Mouse (Mus musculus): ENCODE measurements at regions not wholly inside any gene's neighbourhood (a gene's known extent, or its start where the extent isn't known, plus 50 kb on each side); places are given as distances from the start of the nearest gene placed in this dataset.
A peak's percentile ranks its signal among the peaks of the same experiment; 100 is the strongest.

DNA sequence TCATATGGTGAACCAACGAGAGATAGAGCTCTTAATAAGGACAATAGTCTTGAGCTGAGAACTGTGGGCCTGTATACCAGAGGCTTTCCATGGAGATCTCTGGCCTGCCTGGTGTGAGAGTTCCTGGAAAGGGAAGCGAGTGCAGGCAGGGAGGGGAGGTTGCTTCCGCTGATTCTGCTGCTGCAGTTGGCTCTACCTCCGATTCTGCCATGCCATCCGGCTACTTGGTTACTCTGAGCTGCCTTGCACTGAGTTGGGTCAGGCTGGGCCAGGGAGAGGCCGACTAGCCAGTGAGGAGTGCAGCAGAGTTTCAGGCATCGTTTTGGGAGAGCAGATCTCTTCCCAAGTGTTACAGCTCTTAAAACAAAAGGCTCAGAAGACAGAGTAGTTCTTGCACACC lies 285.2 kb downstream of the Dhx35 start:
- H3K9me3 ChIP-seq (ENCODE audit: low read length): no peaks in the 10 kb centered on the region
- no peak overlapping the region for H3K27ac ChIP-seq (ENCODE audit: low read depth, low read length)
- WGBS: 84% methylated on average over 7 of the region's 7 CpGs
- TF ChIP-seq CTCF (IDR thresholded peaks at IDR 0.05): no peak
- H3K4me2 ChIP-seq (ENCODE audit: low read depth, low read length, poor library complexity, severe bottlenecking): no peak overlapping the region
- H3K4me3 ChIP-seq (ENCODE audit: low read depth, low read length): no peak overlapping the region
- H3K27me3 ChIP-seq (ENCODE audit: insufficient read depth, low read length): no peaks in the 10 kb centered on the region; the same call in 1 of the 2 replicates
- no peaks in the 10 kb centered on the region for H3K36me3 ChIP-seq (ENCODE audit: insufficient read depth, low read length)
- H3K9ac ChIP-seq (replicated peaks; ENCODE audit: low read length, poor library complexity, severe bottlenecking): no peak overlapping the region
- no peaks in the 10 kb centered on the region for H3K4me1 ChIP-seq (ENCODE audit: insufficient read depth, low read length)
- DNase-seq (ENCODE audit: low spot score): no peak
- ATAC-seq (ENCODE audit: low FRiP score): no peak

DNA sequence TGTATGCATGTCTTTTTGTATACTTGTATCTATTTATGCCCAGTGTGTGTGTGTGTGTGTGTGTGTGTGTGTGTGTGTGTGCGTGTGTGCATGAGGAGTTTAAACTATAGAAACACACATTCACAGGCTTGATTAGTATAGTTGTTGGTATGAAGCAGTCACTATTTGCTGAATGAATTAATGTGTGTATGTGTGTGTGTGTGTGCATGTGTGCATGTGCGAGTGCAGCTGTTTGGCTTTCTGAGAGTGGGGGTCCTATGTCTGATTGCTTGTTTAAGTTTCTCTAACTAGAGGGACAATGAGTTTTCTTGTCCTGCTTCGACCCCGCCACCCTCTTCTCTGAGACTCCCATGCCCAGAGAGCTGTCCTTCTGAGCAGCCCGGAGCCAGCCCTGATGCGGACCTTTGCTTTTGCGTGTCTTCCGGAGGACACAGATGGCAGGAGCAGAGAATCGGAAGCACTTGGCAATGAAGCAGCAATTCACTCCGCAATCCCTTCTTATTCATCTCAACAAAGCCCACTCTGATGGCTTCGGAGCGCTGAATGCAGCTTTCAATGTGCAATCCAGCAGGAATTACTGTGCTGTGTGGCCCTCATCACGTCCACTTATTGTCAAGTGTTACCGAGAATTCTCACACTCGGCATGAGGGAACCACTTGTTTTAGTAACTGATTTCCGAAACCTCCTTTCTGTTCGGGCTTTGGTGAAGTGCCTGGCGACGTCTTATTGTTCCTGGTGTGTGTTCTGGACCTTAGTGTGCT lies 286.4 kb downstream of the Dhx35 start:
- ATAC-seq (ENCODE audit: low FRiP score) (no peak), DNase-seq (ENCODE audit: low spot score) (peak; percentile 59)
- no peaks in the 10 kb centered on the region for H3K36me3 ChIP-seq (ENCODE audit: insufficient read depth, low read length)
- no peaks in the 10 kb centered on the region for H3K4me1 ChIP-seq (ENCODE audit: insufficient read depth, low read length)
- no peak overlapping the region for H3K4me3 ChIP-seq (ENCODE audit: low read depth, low read length)
- H3K27ac ChIP-seq (ENCODE audit: low read depth, low read length): no peak overlapping the region
- TF ChIP-seq CTCF (IDR thresholded peaks at IDR 0.05): no peak
- H3K9ac ChIP-seq (replicated peaks; ENCODE audit: low read length, poor library complexity, severe bottlenecking): no peak overlapping the region
- WGBS: 53% methylated on average over 19 of the region's 19 CpGs
- H3K4me2 ChIP-seq (ENCODE audit: low read depth, low read length, poor library complexity, severe bottlenecking): no peak overlapping the region
- no peaks in the 10 kb centered on the region; the same call in 1 of the 2 replicates for H3K27me3 ChIP-seq (ENCODE audit: insufficient read depth, low read length)
- H3K9me3 ChIP-seq (ENCODE audit: low read length): no peaks in the 10 kb centered on the region

DNA sequence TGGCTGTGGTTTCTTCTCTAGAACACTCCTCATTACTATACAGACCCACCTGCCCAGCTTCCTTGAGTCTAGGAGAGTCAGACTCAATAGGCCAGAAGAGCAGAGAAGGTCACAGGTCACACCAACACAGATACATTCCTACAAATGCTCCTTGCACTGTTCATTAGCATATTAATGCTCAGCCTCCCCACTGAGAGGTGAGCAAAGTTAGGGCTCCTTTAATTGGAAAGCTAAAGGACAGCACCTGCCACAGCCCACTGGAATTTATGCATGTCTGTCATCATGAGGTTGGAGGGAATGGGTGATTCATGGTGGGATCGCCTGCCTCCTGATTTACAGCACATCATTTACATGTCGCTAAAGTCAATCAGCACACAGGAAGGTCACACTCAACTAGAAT lies 292.2 kb downstream of the Dhx35 start:
- H3K4me3 ChIP-seq (ENCODE audit: low read depth, low read length): no peak overlapping the region
- WGBS: 75% methylated on average over 2 of the region's 2 CpGs
- H3K9me3 ChIP-seq (ENCODE audit: low read length): no peaks in the 10 kb centered on the region
- H3K27ac ChIP-seq (ENCODE audit: low read depth, low read length): no peak overlapping the region
- H3K4me1 ChIP-seq (ENCODE audit: insufficient read depth, low read length): no peaks in the 10 kb centered on the region
- H3K4me2 ChIP-seq (ENCODE audit: low read depth, low read length, poor library complexity, severe bottlenecking): no peak overlapping the region
- no peaks in the 10 kb centered on the region for H3K27me3 ChIP-seq (ENCODE audit: insufficient read depth, low read length)
- DNase-seq (ENCODE audit: low spot score) (no peak), ATAC-seq (ENCODE audit: low FRiP score) (no peak)
- no peak for TF ChIP-seq CTCF (IDR thresholded peaks at IDR 0.05)
- no peak overlapping the region for H3K9ac ChIP-seq (replicated peaks; ENCODE audit: low read length, poor library complexity, severe bottlenecking)
- H3K36me3 ChIP-seq (ENCODE audit: insufficient read depth, low read length): no peaks in the 10 kb centered on the region

DNA sequence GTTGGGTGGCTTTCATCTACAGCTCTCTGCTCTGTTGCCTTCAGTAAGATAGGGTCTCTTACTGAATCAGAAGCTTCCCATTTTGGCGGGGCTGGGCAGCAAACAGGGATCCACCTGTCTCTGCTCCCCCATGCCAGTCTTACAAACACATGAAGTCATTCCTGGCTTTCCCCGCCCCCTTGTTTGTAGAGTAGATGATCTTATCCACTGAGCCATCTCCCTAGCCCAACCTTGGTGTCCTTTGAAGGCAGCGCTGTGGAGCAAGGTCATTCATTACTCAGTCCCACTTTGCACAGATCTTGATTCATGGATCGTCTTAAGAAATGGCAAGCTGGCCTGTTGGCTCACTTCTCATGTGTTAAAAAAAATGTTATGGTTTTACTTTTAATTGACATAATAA lies 293.6 kb downstream of the Dhx35 start:
- no peaks in the 10 kb centered on the region for H3K9me3 ChIP-seq (ENCODE audit: low read length)
- no peaks in the 10 kb centered on the region for H3K27me3 ChIP-seq (ENCODE audit: insufficient read depth, low read length)
- H3K27ac ChIP-seq (ENCODE audit: low read depth, low read length): no peak overlapping the region
- H3K4me2 ChIP-seq (ENCODE audit: low read depth, low read length, poor library complexity, severe bottlenecking): no peak overlapping the region
- ATAC-seq (ENCODE audit: low FRiP score): no peak
- no peaks in the 10 kb centered on the region for H3K4me1 ChIP-seq (ENCODE audit: insufficient read depth, low read length)
- H3K9ac ChIP-seq (replicated peaks; ENCODE audit: low read length, poor library complexity, severe bottlenecking): no peak overlapping the region
- 95% methylated on average over 4 of the region's 4 CpGs for WGBS
- no peak for TF ChIP-seq CTCF (IDR thresholded peaks at IDR 0.05)
- no peak for DNase-seq (ENCODE audit: low spot score)
- no peaks in the 10 kb centered on the region for H3K36me3 ChIP-seq (ENCODE audit: insufficient read depth, low read length)
- no peak overlapping the region for H3K4me3 ChIP-seq (ENCODE audit: low read depth, low read length)

DNA sequence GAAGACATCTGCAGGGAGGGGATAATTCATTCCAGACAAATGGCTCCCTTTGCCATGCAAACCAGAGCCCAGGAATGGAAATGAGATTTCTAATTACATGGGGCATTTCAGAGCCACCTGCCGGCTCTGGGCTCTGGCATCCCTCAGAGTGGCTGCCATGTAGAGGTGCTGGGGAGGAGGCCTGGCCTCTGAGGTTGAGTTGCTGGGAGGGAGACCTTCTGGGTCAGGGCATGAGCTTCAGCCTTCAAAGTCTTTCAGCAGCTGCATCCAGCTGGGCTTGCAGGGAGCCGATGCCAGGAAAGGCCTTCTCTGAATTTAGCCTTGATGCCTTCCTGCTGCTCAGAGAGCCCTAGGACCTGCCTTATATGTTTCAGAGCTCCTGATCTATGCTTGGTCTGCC lies 302.1 kb downstream of the Dhx35 start:
- ATAC-seq (ENCODE audit: low FRiP score) (no peak), DNase-seq (ENCODE audit: low spot score) (no peak)
- TF ChIP-seq CTCF (IDR thresholded peaks at IDR 0.05): no peak
- 53% methylated on average over 2 of the region's 2 CpGs for WGBS
- H3K9ac ChIP-seq (replicated peaks; ENCODE audit: low read length, poor library complexity, severe bottlenecking): no peak overlapping the region
- H3K27me3 ChIP-seq (ENCODE audit: insufficient read depth, low read length): no peaks in the 10 kb centered on the region
- no peak overlapping the region for H3K4me2 ChIP-seq (ENCODE audit: low read depth, low read length, poor library complexity, severe bottlenecking)
- no peak overlapping the region for H3K27ac ChIP-seq (ENCODE audit: low read depth, low read length)
- H3K4me1 ChIP-seq (ENCODE audit: insufficient read depth, low read length): no peaks in the 10 kb centered on the region
- H3K9me3 ChIP-seq (ENCODE audit: low read length): no peaks in the 10 kb centered on the region
- H3K36me3 ChIP-seq (ENCODE audit: insufficient read depth, low read length): no peaks in the 10 kb centered on the region
- H3K4me3 ChIP-seq (ENCODE audit: low read depth, low read length): no peak overlapping the region

DNA sequence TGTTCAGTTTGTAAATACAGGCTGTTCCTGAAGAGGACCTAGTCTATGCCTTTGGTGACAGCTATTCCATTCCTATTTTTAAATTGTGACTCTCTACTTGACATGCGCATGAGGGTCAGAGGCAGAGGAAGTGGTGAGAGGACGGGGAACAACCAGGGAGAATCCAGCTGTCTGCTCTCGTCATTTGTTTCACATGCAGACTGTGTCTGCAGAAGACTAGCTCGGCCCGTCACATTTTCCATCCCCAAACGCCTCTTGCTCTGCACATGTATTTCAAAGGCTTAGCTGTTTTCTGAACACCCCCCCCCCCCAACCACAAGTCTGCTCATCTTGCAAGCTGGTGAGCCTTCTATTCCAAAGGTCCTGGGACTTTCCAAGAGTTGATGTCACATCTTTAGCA lies 339.4 kb downstream of the Dhx35 start:
- TF ChIP-seq CTCF (IDR thresholded peaks at IDR 0.05): no peak
- no peaks in the 10 kb centered on the region for H3K4me1 ChIP-seq (ENCODE audit: insufficient read depth, low read length)
- H3K9me3 ChIP-seq (ENCODE audit: low read length): peaks cover 3% of the 10 kb centered on the region; the same call in 1 of the 2 replicates
- WGBS: 76% methylated on average over 6 of the region's 6 CpGs
- H3K4me2 ChIP-seq (ENCODE audit: low read depth, low read length, poor library complexity, severe bottlenecking): no peak overlapping the region
- H3K27me3 ChIP-seq (ENCODE audit: insufficient read depth, low read length): no peaks in the 10 kb centered on the region
- no peak overlapping the region for H3K4me3 ChIP-seq (ENCODE audit: low read depth, low read length)
- DNase-seq (ENCODE audit: low spot score) (no peak), ATAC-seq (ENCODE audit: low FRiP score) (no peak)
- no peak overlapping the region for H3K27ac ChIP-seq (ENCODE audit: low read depth, low read length)
- H3K36me3 ChIP-seq (ENCODE audit: insufficient read depth, low read length): no peaks in the 10 kb centered on the region
- H3K9ac ChIP-seq (replicated peaks; ENCODE audit: low read length, poor library complexity, severe bottlenecking): no peak overlapping the region

Data from midbrain, postnatal 0 days (tissue).